Mouse (Mus musculus): ENCODE data around the gene Tmem59l.
A peak's percentile ranks its signal among the peaks of the same experiment; 100 is the strongest.
"Not testable (repeated sequence)": the region's sequence is repeated elsewhere in the genome, so short reads cannot be mapped to it uniquely, and the experiment has no call there.

Gene Tmem59l

GRCm38 (mm10) chr8:70486941-70487520, at the start of gene Tmem59l:
Tmem59l (minus strand) TSS chr8:70487358.
- DNase-seq (ENCODE audit: low read depth, low spot score) = no peak

GRCm38 (mm10) chr8:70535701-70536100, 48.5 kb upstream of the Tmem59l start:
- no peak for DNase-seq (ENCODE audit: low read depth, low spot score)

- no peak for DNase-seq (ENCODE audit: low read depth, low spot score)
Observed at GRCm38 (mm10) chr8:70535221-70535620, 48.1 kb upstream of the Tmem59l start.

- no peak for DNase-seq (ENCODE audit: low read depth, low spot score)
Observed at GRCm38 (mm10) chr8:70534281-70534680, 47.1 kb upstream of the Tmem59l start.

- no peak for DNase-seq (ENCODE audit: low read depth, low spot score)
Observed at GRCm38 (mm10) chr8:70530314-70530713, 43.2 kb upstream of the Tmem59l start.

GRCm38 (mm10) chr8:70529741-70530161, 42.6 kb upstream of the Tmem59l start:
- no peak for DNase-seq (ENCODE audit: low read depth, low spot score)

GRCm38 (mm10) chr8:70529299-70529698, 42.1 kb upstream of the Tmem59l start:
- DNase-seq (ENCODE audit: low read depth, low spot score) = no peak

- DNase-seq (ENCODE audit: low read depth, low spot score) = no peak
Observed at GRCm38 (mm10) chr8:70528182-70528797, 41.1 kb upstream of the Tmem59l start.

GRCm38 (mm10) chr8:70527512-70528181, 40.5 kb upstream of the Tmem59l start, which contains the start of the genes Fkbp8 and Kxd1:
Fkbp8 (plus strand) TSS chr8:70527724.
Kxd1 (minus strand) TSS chr8:70527956.
- peak; percentile 90 for DNase-seq (ENCODE audit: low read depth, low spot score)

GRCm38 (mm10) chr8:70527111-70527511, 40.0 kb upstream of the Tmem59l start:
- DNase-seq (ENCODE audit: low read depth, low spot score) = no peak

- peak; percentile 94 for DNase-seq (ENCODE audit: low read depth, low spot score)
Observed at GRCm38 (mm10) chr8:70522592-70523403, 35.6 kb upstream of the Tmem59l start.

- DNase-seq (ENCODE audit: low read depth, low spot score) = no peak
Observed at GRCm38 (mm10) chr8:70519606-70520005, 32.4 kb upstream of the Tmem59l start.

- DNase-seq (ENCODE audit: low read depth, low spot score) = no peak
Observed at GRCm38 (mm10) chr8:70519043-70519442, 31.9 kb upstream of the Tmem59l start.

GRCm38 (mm10) chr8:70517940-70518643, 30.9 kb upstream of the Tmem59l start:
- DNase-seq (ENCODE audit: low read depth, low spot score) = no peak

GRCm38 (mm10) chr8:70513441-70513840, 26.3 kb upstream of the Tmem59l start:
- no peak for DNase-seq (ENCODE audit: low read depth, low spot score)

GRCm38 (mm10) chr8:70512253-70512903, 25.2 kb upstream of the Tmem59l start:
- DNase-seq (ENCODE audit: low read depth, low spot score) = no peak

- no peak for DNase-seq (ENCODE audit: low read depth, low spot score)
Observed at GRCm38 (mm10) chr8:70511770-70512169, 24.6 kb upstream of the Tmem59l start.

- DNase-seq (ENCODE audit: low read depth, low spot score) = not testable (repeated sequence)
Observed at GRCm38 (mm10) chr8:70511174-70511573, 24.0 kb upstream of the Tmem59l start.

GRCm38 (mm10) chr8:70510228-70510915, 23.2 kb upstream of the Tmem59l start, which contains the start of gene Uba52:
Uba52 (minus strand) TSS chr8:70510801.
- DNase-seq (ENCODE audit: low read depth, low spot score) = peak; percentile 94

Measured in brain, embryonic 18.5 days (tissue).